Mouse (Mus musculus) midbrain, embryonic 16.5 days (tissue): ENCODE results near the gene Ift27. TPM values are rescaled to one million over a fixed set of nuclear protein-coding genes. Genes with fewer than 3 reads are reported as not detected.

ENCODE experiments used
- ATAC-seq: fragments of 200-750 bp; cut with Nextera tagmentation; 2 replicates; pipeline ENCODE4 v1.8.0; 2017; ENCODE audit warnings: moderate TSS enrichment
- H3K27ac ChIP-seq: fragments of 300-500 bp; sonication (generic); 2 replicates; pipeline ENCODE4 v1.5.1; 2014; ENCODE audit warnings: mild to moderate bottlenecking, low read length, mixed read lengths
- H3K27me3 ChIP-seq: fragments of 300-500 bp; sonication (generic); 2 replicates; pipeline ENCODE4 v1.6.1; 2014; ENCODE audit warnings: low read depth, low read length, mixed read lengths; ENCODE audit not compliant: control insufficient read depth, insufficient read depth
- H3K36me3 ChIP-seq: fragments of 300-500 bp; sonication (generic); 2 replicates; pipeline ENCODE4 v1.6.1; 2014; ENCODE audit warnings: mild to moderate bottlenecking, low read length, moderate library complexity, mixed read lengths; ENCODE audit not compliant: control insufficient read depth, insufficient read depth
- H3K4me1 ChIP-seq: fragments of 300-500 bp; sonication (generic); 2 replicates; pipeline ENCODE4 v1.6.1; 2014; ENCODE audit warnings: mild to moderate bottlenecking, low read length, mixed read lengths; ENCODE audit not compliant: control insufficient read depth, insufficient read depth
- H3K4me2 ChIP-seq: fragments of 300-500 bp; sonication (generic); 2 replicates; pipeline ENCODE4 v1.6.1; 2014; ENCODE audit warnings: mild to moderate bottlenecking, low read length, mixed read lengths
- H3K4me3 ChIP-seq: fragments of 300-500 bp; sonication (generic); 2 replicates; pipeline ENCODE4 v1.5.1; 2014; ENCODE audit warnings: low read depth, mild to moderate bottlenecking, low read length, moderate library complexity, mixed read lengths
- H3K9ac ChIP-seq: fragments of 300-500 bp; sonication (generic); 2 replicates; pipeline ENCODE4 v1.6.1; 2014; ENCODE audit warnings: low read depth, low read length, mixed read lengths
- H3K9me3 ChIP-seq: fragments of 300-500 bp; sonication (generic); replicated peaks from 2 replicates; pipeline ENCODE4 v1.6.1; 2014; ENCODE audit warnings: mild to moderate bottlenecking, low read length, mixed read lengths; ENCODE audit not compliant: control insufficient read depth, poor library complexity, severe bottlenecking
- WGBS: fragments of 180-500 bp; shearing (Covaris S2); extraction: QIAGEN DNeasy Blood & Tissue Kit; methylation state at CpG from one replicate; pipeline ENCODE4 v1.1.7; 2014; 5-methylcytosine and 5-hydroxymethylcytosine counted together
- polyA plus RNA-seq: library from polyadenylated mRNA; unstranded; fragments of >200 nt; fragmentation: Nextera tagmentation; extraction: Ambion mirVana; gene quantifications from 2 replicates; pipeline ENCODE4 v1.2.1, GENCODE M21; 2015

Gene Ift27
- polyA plus RNA-seq, 1 experiment from 2014 or later: 104 TPM

DNA sequence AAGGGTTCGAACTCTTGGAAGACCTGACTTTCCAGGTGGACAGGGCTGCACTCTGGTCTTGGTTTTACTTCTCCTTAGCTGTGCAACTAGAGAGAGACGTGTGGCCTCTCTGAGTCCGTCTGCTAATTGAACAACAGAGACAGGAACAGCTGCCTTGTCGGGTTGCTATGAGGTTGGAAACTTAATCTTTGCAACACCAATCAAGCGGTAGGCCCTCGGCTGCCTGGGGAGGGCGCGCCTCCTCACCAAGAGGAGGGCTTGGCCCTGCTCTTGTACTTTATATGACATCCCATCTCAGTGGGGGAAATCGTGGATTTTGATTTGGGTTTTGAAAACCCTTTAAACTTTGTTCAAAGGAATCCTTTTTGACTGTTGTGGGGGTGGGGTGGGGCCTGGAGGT lies 12.0 kb downstream of the Ift27 start:
- Histone ChIP-seq H3K9ac (no peak overlapping the region), H3K4me2 (no peak overlapping the region), H3K4me1 (peaks cover 6% of the 10 kb centered on the region; the same call in 1 of the 2 replicates), H3K9me3 (no peaks in the 10 kb centered on the region), H3K27me3 (no peaks in the 10 kb centered on the region), H3K27ac (no peak overlapping the region), H3K4me3 (no peak overlapping the region), H3K36me3 (no peaks in the 10 kb centered on the region; the same call in 1 of the 2 replicates)
- 81% methylated on average over 9 of the region's 9 CpGs for whole genome bisulfite sequencing
- ATAC-seq: no peak

- no peak overlapping the region for H3K4me3 ChIP-seq
- H3K36me3 ChIP-seq: no peaks in the 10 kb centered on the region; the same call in 1 of the 2 replicates
- no peaks in the 10 kb centered on the region for H3K9me3 ChIP-seq
- no peak overlapping the region for H3K4me2 ChIP-seq
- 88% methylated on average over 5 of the region's 5 CpGs for WGBS
- no peaks in the 10 kb centered on the region for H3K27me3 ChIP-seq
- H3K27ac ChIP-seq: no peak overlapping the region
- no peaks in the 10 kb centered on the region; the same call in 1 of the 2 replicates for H3K4me1 ChIP-seq
- no peak for ATAC-seq
- no peak overlapping the region for H3K9ac ChIP-seq
Measured at GRCm38 (mm10) chr15:78158335-78158734, 15.6 kb downstream of the Ift27 start.

GRCm38 (mm10) chr15:78157824-78158223 lies 16.1 kb downstream of the Ift27 start:
- peaks cover 4% of the 10 kb centered on the region; the same call in 1 of the 2 replicates for H3K4me1 ChIP-seq
- H3K9ac ChIP-seq: no peak overlapping the region
- H3K4me3 ChIP-seq: no peak overlapping the region
- no peaks in the 10 kb centered on the region for H3K9me3 ChIP-seq
- H3K36me3 ChIP-seq: no peaks in the 10 kb centered on the region; the same call in 1 of the 2 replicates
- H3K27ac ChIP-seq: no peak overlapping the region
- no peak overlapping the region for H3K4me2 ChIP-seq
- H3K27me3 ChIP-seq: no peaks in the 10 kb centered on the region
- no peak for ATAC-seq
- 75% methylated on average over 4 of the region's 4 CpGs for WGBS

- no peaks in the 10 kb centered on the region for H3K9me3 ChIP-seq
- no peak for ATAC-seq
- H3K4me3 ChIP-seq: no peak overlapping the region
- H3K4me2 ChIP-seq: no peak overlapping the region
- H3K27ac ChIP-seq: no peak overlapping the region
- WGBS: 68% methylated on average over 8 of the region's 8 CpGs
- no peaks in the 10 kb centered on the region; the same call in 1 of the 2 replicates for H3K36me3 ChIP-seq
- peaks cover 4% of the 10 kb centered on the region; the same call in 1 of the 2 replicates for H3K4me1 ChIP-seq
- H3K27me3 ChIP-seq: no peaks in the 10 kb centered on the region
- no peak overlapping the region for H3K9ac ChIP-seq
Measured at GRCm38 (mm10) chr15:78157330-78157729, 16.6 kb downstream of the Ift27 start.

- WGBS: 89% methylated on average over 6 of the region's 6 CpGs
Measured at GRCm38 (mm10) chr15:78155421-78155820, 18.5 kb downstream of the Ift27 start.

DNA sequence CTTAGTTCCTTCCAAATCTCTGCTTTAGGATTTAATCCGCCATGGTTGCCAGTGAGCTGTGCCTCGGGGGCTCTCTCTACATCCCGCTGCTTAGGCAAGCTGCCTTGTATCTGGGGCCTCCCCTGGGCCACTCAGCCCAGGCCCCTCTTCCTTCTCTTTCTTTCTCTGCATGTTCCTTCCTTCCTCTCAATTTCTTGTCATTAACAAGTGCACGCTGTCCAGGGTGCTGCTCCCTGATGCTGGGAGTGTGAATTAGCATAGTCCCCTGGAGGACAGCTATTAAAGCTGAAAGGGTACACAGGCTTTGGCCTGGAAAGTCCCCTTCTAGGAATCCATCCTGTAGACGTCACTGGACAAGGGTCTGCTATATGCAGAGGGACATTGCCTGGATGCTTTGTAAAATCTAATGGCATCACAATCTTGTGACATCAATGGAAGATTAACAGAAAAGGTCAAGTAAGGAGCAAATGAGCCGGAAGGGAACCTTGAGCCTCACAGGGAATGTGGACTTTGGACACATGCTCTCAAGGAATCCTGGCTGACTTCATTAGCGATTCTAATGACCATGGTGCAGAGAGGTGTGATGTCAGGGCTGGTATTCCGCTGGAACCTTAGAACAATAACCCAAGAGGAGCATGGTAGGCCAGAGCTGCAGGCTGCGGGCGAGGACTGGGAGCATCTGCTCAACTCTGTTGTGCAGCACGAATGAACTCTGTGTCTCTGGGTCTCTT lies 20.7 kb downstream of the Ift27 start:
- no peak overlapping the region for H3K27ac ChIP-seq
- H3K36me3 ChIP-seq: no peaks in the 10 kb centered on the region
- WGBS: 37% methylated on average over 11 of the region's 11 CpGs

More at GRCm38 (mm10) chr15:78155421-78155820, 18.5 kb downstream of the Ift27 start:
- no peaks in the 10 kb centered on the region; the same call in 1 of the 2 replicates for H3K36me3 ChIP-seq
- no peaks in the 10 kb centered on the region for H3K9me3 ChIP-seq
- no peak overlapping the region for H3K4me3 ChIP-seq
- no peak overlapping the region for H3K9ac ChIP-seq
- ATAC-seq: no peak
- peaks cover 4% of the 10 kb centered on the region; the same call in 1 of the 2 replicates for H3K4me1 ChIP-seq
- H3K4me2 ChIP-seq: no peak overlapping the region
- no peak overlapping the region for H3K27ac ChIP-seq
- no peaks in the 10 kb centered on the region for H3K27me3 ChIP-seq

DNA sequence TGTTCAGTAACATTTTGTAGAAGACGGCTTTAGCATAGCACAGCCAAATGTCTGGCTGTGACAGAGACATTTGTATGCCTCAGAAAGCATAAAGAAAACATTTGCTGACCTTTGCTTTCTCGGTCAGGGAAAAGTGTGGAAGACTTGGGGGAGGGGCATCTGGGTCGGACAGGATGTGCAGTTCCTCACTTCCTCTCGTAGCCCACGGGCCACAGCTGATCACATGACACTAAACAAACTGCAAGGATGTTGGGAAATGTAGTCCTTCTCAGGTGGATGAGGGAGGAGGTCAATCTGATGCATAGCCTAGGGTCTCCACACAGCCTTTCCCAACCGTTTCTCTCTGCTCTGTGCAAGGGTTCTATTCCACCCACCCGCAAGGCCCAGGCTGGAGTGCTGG lies 25.3 kb downstream of the Ift27 start:
- H3K27ac ChIP-seq: no peak overlapping the region
- ATAC-seq: no peak
- H3K36me3 ChIP-seq: no peaks in the 10 kb centered on the region
- H3K9ac ChIP-seq: no peak overlapping the region
- H3K4me2 ChIP-seq: no peak overlapping the region
- 75% methylated on average over 7 of the region's 7 CpGs for WGBS
- no peak overlapping the region for H3K4me3 ChIP-seq
- peaks cover 4% of the 10 kb centered on the region; the same call in 1 of the 2 replicates for H3K4me1 ChIP-seq
- H3K9me3 ChIP-seq: no peaks in the 10 kb centered on the region
- H3K27me3 ChIP-seq: 0 out of 2 replicates have a peak, but pooled peaks cover 3% of the 10 kb centered on the region

More for the DNA sequence above, 20.7 kb downstream of the Ift27 start:
- no peaks in the 10 kb centered on the region for H3K9me3 ChIP-seq
- H3K4me1 ChIP-seq: peaks cover 4% of the 10 kb centered on the region; the same call in 1 of the 2 replicates
- 0 out of 2 replicates have a peak overlapping the region, but pooled peaks have one; percentile 6 for H3K9ac ChIP-seq
- no peaks in the 10 kb centered on the region for H3K27me3 ChIP-seq
- H3K4me3 ChIP-seq: no peak overlapping the region
- no peak for ATAC-seq
- H3K4me2 ChIP-seq: no peak overlapping the region

- no peak for ATAC-seq
- WGBS: 51% methylated on average over 8 of the region's 8 CpGs
- no peaks in the 10 kb centered on the region for H3K4me1 ChIP-seq
- H3K27ac ChIP-seq: no peak overlapping the region
- H3K27me3 ChIP-seq: 0 out of 2 replicates have a peak, but pooled peaks cover 3% of the 10 kb centered on the region
- no peaks in the 10 kb centered on the region for H3K9me3 ChIP-seq
- no peak overlapping the region for H3K4me2 ChIP-seq
- H3K9ac ChIP-seq: no peak overlapping the region
- no peak overlapping the region for H3K4me3 ChIP-seq
- no peaks in the 10 kb centered on the region for H3K36me3 ChIP-seq
Measured at GRCm38 (mm10) chr15:78140226-78140625, 33.7 kb downstream of the Ift27 start.

- Histone ChIP-seq H3K4me2 (no peak overlapping the region), H3K9me3 (no peaks in the 10 kb centered on the region), H3K9ac (no peak overlapping the region), H3K36me3 (no peaks in the 10 kb centered on the region), H3K4me1 (peaks cover 4% of the 10 kb centered on the region; the same call in 1 of the 2 replicates), H3K27me3 (no peaks in the 10 kb centered on the region), H3K4me3 (no peak overlapping the region), H3K27ac (no peak overlapping the region)
- 31% methylated on average over 6 of the region's 6 CpGs for WGBS
- no peak for ATAC-seq
Measured at GRCm38 (mm10) chr15:78134606-78135005, 39.3 kb downstream of the Ift27 start.
